ENCODE assay signal across 24 mouse cellular contexts in genomic region chr2:28252554-28252953, GRCm38 (mm10).
"Had no signal": no experiment of that assay in that cellular context is flagged by ENCODE, and none has a peak within 500 bp of the region (broad histone marks: within the 10 kb centered on the region; RNA-seq: fewer than 3 reads in every experiment).

No protein-coding gene starts in this region.

- H3K36me3 ChIP-seq: heart, embryonic 10.5 days; heart, embryonic 12.5 days; hindbrain, embryonic 10.5 days; intestine, embryonic 15.5 days; limb, embryonic 13.5 days; limb, embryonic 15.5 days; liver, embryonic 12.5 days had no signal

- H3K27me3 ChIP-seq: intestine, embryonic 15.5 days; limb, embryonic 13.5 days; limb, embryonic 15.5 days had no signal

- H3K9me3 ChIP-seq: heart, embryonic 10.5 days; heart, embryonic 12.5 days; hindbrain, embryonic 10.5 days; intestine, embryonic 15.5 days; limb, embryonic 13.5 days; limb, embryonic 15.5 days; liver, embryonic 12.5 days had no signal

- H3K27ac ChIP-seq: gastrocnemius, adult 2 months; heart, embryonic 10.5 days; hindbrain, embryonic 10.5 days; hindbrain, embryonic 14.5 days; intestine, embryonic 15.5 days; limb, embryonic 13.5 days; limb, embryonic 15.5 days; liver, embryonic 12.5 days; liver, embryonic 14.5 days had no signal

- H3K9ac ChIP-seq: heart, embryonic 12.5 days; hindbrain, embryonic 14.5 days; intestine, embryonic 15.5 days; limb, embryonic 13.5 days; limb, embryonic 15.5 days; liver, embryonic 12.5 days; liver, embryonic 14.5 days had no signal

- H3K4me2 ChIP-seq: heart, embryonic 12.5 days; hindbrain, embryonic 14.5 days; intestine, embryonic 15.5 days; limb, embryonic 13.5 days; limb, embryonic 15.5 days; liver, embryonic 12.5 days had no signal

- H3K4me3 ChIP-seq: gastrocnemius, adult 2 months; heart, embryonic 10.5 days; heart, embryonic 12.5 days; hindbrain, embryonic 10.5 days; intestine, embryonic 15.5 days; limb, embryonic 13.5 days; limb, embryonic 15.5 days; liver, embryonic 12.5 days had no signal

- DNase-seq: gastrocnemius, adult 2 months; gastrocnemius, postnatal 10 days; gastrocnemius, postnatal 25 days; heart, adult 18-20 months; heart, postnatal 10 days; heart, postnatal 4 days; kidney, adult 18-20 months; kidney, adult 8-10 months; kidney, postnatal 10 days; kidney, postnatal 25 days; layer of hippocampus, adult 9-11 months; layer of hippocampus, postnatal 36 days had no signal

- ATAC-seq: hindbrain, embryonic 16.5 days; inflammation-experienced regulatory T-cells, adult 6 months; intestine, embryonic 15.5 days; intestine, postnatal 0 days; liver, embryonic 12.5 days had no signal

- H3K4me1 ChIP-seq: heart, embryonic 12.5 days; intestine, embryonic 15.5 days; limb, embryonic 13.5 days; limb, embryonic 15.5 days; liver, embryonic 12.5 days had no signal
